Mouse (Mus musculus) lung, adult 18-20 months (tissue): ENCODE data around the gene Csta1.
"Not testable (repeated sequence)": the region's sequence is repeated elsewhere in the genome, so short reads cannot be mapped to it uniquely, and the experiment has no call there.

ENCODE experiments used
- DNase-seq, 2 experiments: peaks; one replicate each; pipeline ENCODE4 v3.0.0; 2022; ENCODE audit warnings: mixed read lengths in 2 of 2

Csta1 gene

DNA sequence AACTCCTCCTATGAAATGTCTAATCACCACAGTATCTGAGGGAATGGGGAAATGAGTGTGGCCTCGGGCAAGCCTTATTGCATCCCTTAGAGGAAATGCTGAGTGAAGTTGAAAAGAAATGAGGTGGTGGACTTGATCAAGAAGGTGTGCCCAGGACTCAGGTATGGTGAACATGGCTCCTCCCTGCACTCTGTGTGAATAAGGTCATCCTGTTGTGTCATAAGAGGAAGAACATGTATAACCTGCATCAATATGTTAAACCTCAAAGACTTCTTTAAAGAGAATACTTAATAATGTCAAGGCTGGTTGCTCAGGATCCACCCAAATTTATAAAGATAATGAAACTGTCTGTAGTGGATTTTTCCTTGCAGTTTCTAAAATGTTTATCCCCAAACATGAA is at the start of gene Csta1:
Gene Csta1, minus strand, starts transcription at position 101 of the 400 bp plus-strand sequence.
- no peak for DNase-seq

GRCm38 (mm10) chr16:36179910-36180309 is 48.9 kb upstream of the Csta1 start:
- DNase-seq = no peak

DNA sequence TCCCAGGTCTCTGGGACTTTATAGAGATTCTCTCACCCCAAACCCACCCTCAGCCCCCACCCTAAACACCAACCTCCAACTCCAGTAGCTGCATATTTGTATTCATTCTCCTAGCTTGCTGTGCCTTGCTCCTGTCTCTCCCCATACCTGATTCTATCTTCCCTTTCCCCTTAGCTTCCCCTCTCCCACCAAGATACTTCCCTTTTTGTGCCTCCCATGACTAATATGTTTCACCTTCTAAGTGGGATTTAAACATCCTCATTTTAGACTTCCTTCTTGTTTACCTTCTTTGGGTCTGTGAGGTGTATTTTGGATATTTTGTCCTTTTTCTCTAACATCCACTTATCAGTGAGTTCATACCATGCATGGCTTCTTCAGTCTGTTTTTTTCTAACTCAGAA is 45.1 kb upstream of the Csta1 start:
- no peak for DNase-seq

- not testable (repeated sequence) for DNase-seq
These were observed 36.8 kb upstream of the Csta1 start for GRCm38 (mm10) chr16:36167841-36168240.

- DNase-seq = no peak
These were observed 25.4 kb upstream of the Csta1 start, which contains the start of gene Stfa2l1 for GRCm38 (mm10) chr16:36156402-36156975. Stfa2l1 (plus strand) TSS chr16:36156811.

GRCm38 (mm10) chr16:36138201-36138600 is 7.2 kb upstream of the Csta1 start:
- DNase-seq = no peak

DNA sequence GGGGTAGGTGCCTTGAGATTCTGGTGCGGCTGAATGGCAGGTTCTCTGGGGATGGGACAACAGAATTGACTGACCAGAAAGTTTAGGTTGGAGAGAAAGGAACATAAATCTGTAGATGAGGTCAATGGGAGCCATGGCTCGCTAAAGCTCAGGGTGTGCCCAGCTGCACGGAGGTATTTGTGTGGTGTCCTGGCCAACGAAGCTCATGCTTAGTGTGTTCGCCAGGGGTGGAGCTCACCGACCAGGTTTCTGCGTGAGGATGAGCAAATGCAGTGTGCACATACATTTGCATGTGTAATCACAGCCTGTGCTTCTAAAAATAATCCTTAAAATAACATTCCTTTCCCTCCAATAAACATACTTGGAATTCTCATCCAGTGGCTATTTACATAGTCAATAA is 2.9 kb downstream of the Csta1 start:
- no peak for DNase-seq

GRCm38 (mm10) chr16:36115751-36116150 is 15.3 kb downstream of the Csta1 start:
- DNase-seq = not testable (repeated sequence)

GRCm38 (mm10) chr16:36111486-36111885 is 19.6 kb downstream of the Csta1 start:
- DNase-seq = not testable (repeated sequence)

- no peak for DNase-seq
These were observed 28.8 kb downstream of the Csta1 start for GRCm38 (mm10) chr16:36102211-36102610.

GRCm38 (mm10) chr16:36101526-36101925 is 29.5 kb downstream of the Csta1 start:
- no peak for DNase-seq

DNA sequence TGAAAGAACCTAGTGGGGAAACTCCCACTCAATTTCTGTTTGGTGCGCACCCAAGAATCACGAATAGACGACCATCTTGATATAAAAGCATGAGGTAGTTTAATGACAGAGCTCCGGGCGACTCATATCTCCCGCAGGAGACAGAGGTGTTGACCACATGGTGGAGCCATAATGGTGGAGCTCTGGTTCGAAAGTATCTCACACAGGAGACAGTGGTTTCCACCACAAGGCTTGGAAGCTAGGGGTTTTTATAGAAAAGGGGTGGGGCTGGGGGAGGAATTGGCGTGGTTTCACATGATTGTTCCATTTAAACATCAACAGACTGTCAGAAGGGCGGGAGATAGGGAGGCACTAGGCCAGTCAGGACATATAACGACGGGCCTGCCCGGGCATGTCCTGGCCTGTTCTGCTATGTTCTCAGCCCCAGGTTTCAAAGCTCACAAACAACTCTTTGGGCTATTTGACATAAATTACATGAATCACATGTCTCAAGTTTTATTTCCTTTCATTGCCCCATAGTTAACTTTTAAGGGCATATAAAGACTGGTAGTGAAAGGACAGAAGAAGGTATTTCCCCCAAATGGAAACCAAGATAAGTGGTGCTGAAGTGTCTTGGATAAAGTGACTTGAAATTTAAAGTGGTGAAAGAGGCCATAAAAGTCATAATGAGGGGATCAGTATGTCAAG is 33.1 kb downstream of the Csta1 start:
- DNase-seq = not testable (repeated sequence)

DNA sequence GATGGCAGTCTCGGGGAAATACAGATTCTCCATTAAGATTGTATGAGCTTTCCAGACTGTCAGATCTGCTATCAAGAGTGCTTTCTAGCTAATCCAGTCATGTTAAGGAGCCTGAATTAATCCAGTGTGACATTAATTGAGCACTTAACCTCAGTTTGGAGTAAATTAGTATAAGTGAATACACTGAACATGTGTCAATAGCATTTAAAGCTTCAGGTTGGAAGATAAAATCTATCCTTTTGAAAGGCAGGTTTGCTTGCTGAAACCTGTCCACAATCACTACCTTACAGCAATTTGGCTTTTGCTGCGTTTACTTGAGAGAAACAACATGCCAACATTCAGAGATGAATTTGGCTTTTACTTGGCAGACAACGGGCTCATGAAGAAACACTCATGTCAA is 37.0 kb downstream of the Csta1 start:
- DNase-seq = no peak

GRCm38 (mm10) chr16:36090785-36091509 is 40.1 kb downstream of the Csta1 start:
- no peak for DNase-seq

GRCm38 (mm10) chr16:36089850-36090616 is 41.0 kb downstream of the Csta1 start:
- DNase-seq = no peak

DNA sequence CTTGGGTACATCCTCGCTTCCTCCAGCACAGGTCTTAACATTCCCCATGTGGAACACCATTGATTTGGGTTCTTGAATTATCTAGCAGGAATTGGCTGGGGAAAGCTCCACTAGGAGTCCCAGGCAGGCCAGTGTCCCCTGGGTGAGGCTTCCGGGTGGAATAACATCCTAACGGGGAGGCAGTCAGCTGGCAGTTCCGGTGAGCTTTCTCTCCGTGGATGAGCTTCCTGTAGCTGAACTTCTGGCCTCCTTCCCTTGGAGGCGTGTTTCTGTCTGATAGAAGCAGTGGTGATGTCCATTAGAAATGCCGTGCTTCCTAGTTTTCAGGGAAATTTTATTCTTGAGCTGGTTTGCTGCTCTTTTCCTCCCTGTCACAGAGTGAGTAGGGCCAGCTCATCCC is 42.0 kb downstream of the Csta1 start:
- peak in 1 of 2 experiments; percentile 7 for DNase-seq

DNA sequence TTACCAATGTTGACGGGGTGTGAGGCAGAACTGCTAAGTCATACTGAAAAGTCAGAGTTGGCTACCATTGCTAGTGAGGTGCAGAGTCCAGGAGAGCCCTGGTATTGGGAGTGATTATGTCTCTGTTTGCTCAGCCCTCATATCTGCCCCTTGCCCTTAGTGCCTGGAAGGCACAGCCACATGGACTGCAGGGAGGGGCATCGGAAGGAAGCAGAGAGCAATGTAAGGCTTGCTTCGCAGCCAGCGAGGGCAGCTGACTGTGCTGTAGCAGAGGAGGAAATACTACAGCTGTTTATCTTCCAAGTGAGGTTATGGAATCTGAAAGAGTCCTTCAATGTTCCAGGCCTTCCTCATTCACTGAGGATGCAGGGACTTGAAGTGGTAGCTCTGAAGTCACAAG is 43.2 kb downstream of the Csta1 start:
- no peak for DNase-seq

DNA sequence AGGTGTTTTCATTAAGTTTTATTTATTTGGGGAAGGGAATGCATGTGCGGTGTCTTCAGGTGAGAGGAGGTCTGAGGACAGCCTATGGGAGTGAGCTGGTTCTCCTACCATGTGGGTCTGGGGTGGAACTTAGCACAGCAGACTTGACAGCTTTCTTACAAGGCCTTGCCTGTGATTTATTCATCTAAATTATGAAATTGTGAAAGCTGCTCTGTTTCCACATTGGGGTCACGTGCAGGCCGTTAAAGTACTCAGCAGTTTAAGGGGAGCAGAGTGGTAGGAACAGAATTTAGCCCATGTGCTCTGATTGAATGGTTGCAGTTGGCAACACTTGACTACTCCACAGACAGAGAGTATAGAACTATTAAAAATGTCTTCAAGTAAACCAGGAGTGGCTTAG is 51.1 kb downstream of the Csta1 start:
- DNase-seq = no peak

- no peak for DNase-seq
These were observed 56.3 kb downstream of the Csta1 start for GRCm38 (mm10) chr16:36074772-36075171.

DNA sequence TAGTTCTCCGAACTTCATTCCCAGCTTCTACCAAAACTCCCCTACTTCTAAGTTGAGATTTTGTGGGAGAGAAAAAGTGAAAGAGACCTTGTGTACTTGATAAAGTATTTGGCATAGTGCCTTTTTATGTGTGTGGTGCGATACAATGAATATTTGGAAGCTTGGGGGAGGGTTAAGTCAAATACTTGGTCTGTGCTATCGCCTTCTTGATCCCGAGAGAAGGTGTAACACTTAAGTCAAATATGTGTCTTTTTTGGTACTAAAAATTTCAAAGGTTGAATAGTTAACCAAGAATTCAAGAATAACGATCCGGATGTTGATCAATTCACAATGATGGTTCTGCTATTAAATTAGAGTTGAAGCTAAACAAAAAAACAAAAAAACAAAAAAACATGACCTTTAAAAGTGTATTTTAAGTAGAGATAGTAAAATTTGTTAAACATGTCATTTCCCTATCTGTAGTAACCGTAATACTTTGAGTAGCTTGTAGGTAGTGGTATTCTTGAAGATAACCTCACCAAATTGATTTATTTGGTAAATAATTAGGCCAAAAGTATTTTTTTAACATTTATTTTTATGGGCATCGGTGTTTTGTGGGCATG is 58.5 kb downstream of the Csta1 start:
- DNase-seq = no peak

DNA sequence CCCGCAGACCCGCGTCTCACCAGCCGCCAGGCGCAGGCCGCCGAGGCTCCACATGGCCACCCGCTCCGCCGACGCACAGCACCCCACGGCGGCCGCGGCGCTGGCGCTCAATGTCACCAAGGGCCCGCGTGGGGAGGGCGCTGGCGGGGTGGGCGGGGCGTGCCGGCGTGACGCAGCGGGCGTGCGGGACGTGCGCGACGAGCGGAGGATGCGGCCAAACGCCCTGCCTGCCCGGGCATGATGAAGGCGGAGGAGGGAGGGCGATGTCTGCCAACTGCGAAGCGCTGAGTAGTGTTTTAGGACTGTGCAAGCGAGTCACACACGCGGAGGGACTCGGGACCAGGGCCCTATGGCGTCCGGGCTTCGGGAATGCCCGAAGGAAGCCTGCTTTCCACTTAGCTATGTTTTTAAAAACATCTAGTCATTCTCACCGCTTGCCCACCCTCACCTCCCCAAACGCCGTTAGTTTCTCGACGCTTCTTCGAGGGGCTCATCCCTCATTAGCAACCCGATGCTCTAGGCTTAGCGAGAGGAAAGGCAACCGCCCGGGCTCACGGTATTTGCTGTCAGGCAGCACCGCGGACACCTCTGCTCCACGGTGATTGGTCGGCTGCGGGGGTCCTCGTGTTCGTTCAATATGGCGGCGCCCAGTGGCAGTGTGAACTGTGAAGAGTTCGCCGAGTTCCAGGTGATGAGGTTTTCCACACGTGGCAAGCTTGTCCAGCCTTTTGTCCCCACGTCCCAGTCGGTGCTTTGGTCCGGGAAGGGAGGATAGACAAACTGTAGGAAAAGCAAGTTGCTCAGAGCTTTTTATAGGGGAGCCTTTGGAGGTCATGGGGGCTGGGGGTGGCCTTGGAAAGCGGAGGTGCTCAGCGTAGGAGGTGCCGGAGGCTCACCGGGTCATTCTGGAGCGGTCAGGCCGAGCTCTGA is 59.3 kb downstream of the Csta1 start, which contains the start of the genes Fam162a and Ccdc58:
Gene Fam162a, minus strand, starts transcription at position 145 of the 930 bp plus-strand sequence.
Gene Ccdc58, plus strand, starts transcription at position 236 of the 930 bp plus-strand sequence.
- peak; percentile 91 to 92 for DNase-seq
